Mouse (Mus musculus) stomach, postnatal 0 days (tissue): ENCODE measurements around the gene Sergef.

ENCODE experiments used
- CTCF ChIP-seq: IDR thresholded peaks from 2 replicates; pipeline ENCODE4 v1.5.1; 2016; ENCODE audit warnings: antibody characterized with exemption, low read depth, mild to moderate bottlenecking, moderate library complexity
- EP300 ChIP-seq: optimal IDR thresholded peaks from 2 replicates; pipeline ENCODE3; 2016; ENCODE audit warnings: antibody characterized with exemption

- TF ChIP-seq CTCF (no peak), EP300 (no peak)
These were observed 117.8 kb downstream of the Sergef start for GRCm38 (mm10) chr7:46521794-46522193.
